Mouse (Mus musculus): ENCODE data around the gene Tas2r144. TPM values are rescaled to one million over a fixed set of nuclear protein-coding genes. Genes with fewer than 3 reads are reported as not detected.

The Tas2r144 gene
- polyA plus RNA-seq (2012; ENCODE audit: insufficient read depth, insufficient read length, missing spikeins) = not detected in 2 replicates

DNA sequence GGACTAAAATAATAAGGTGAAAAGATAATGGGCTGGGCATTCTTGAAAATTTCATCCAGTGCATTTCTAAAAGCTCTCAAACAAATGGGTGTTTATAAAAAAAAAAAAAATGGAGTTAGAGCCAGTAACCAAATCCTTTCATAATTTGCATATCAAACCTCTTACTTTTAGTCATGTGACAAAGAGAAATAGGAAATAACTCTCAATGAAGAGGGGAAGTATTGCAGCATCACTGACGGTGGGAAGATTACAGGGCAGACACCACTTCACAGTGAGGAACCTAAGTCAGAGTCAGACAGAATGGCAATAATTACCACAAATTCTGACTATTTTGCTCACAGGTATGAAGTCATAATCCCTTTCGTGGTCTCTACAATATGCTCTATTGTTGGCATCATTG lies at the start of gene Tas2r144:
TSS of gene Tas2r144 (plus strand) at position 301 of the 400 bp plus-strand sequence.
- Histone ChIP-seq H3K4me1 (ENCODE audit: control insufficient read depth, insufficient read depth, low read length) (no peaks in the 10 kb centered on the region), H3K27ac (ENCODE audit: insufficient read depth, low read depth, low read length) (no peak within 1 kb of the TSS), H3K4me3 (ENCODE audit: insufficient read depth, low read length) (no peak within 1 kb of the TSS)
- no peak for TF ChIP-seq CTCF (IDR thresholded peaks at IDR 0.05; ENCODE audit: low read depth, low read length)
- no peak for TF ChIP-seq POLR2A (IDR thresholded peaks at IDR 0.05; ENCODE audit: borderline replicate concordance, low read depth, low read length)

DNA sequence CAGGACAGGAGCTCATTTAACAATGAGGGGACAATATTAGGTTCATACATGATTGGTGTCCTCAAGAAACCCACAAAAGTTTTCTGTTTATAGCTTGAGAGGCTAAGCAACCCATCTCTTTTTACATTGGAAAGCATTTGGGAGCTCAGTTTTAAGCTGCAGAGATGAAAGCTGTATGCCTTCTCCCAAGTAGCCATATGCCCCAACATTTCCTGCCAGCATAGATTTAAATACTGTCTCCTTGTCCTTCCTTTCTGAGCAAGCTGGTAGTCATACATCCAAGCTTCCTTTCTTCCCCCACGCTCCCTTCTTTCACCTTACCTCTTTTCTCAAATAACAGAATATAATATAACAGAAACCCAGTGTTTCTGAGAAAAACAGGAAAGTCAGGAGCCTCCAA lies 32.7 kb upstream of the Tas2r144 start:
- H3K27ac ChIP-seq (ENCODE audit: insufficient read depth, low read depth, low read length) = no peak overlapping the region
- H3K4me1 ChIP-seq (ENCODE audit: control insufficient read depth, insufficient read depth, low read length) = no peaks in the 10 kb centered on the region
- H3K4me3 ChIP-seq (ENCODE audit: insufficient read depth, low read length) = no peak overlapping the region
- no peak for TF ChIP-seq CTCF (IDR thresholded peaks at IDR 0.05; ENCODE audit: low read depth, low read length)
- no peak for TF ChIP-seq POLR2A (IDR thresholded peaks at IDR 0.05; ENCODE audit: borderline replicate concordance, low read depth, low read length)

DNA sequence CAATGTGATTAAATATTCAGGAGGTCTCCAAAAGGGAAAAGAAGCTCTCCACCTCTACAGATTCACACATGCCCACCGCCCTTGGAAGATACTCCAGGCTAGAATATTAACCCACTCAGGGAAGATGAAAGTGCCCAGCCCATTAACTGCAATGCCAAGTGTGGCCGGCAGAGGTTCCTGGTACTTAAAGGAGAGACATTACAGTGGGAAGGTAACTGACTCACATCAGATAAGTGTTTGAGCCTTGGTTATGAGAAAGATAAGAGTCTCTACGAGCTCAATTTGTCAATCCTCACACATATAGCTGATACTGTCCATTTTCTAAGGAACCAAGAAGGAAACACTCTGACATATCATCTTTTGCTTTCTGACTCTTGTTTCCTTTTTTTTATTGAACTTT lies 28.9 kb upstream of the Tas2r144 start:
- no peaks in the 10 kb centered on the region for H3K4me1 ChIP-seq (ENCODE audit: control insufficient read depth, insufficient read depth, low read length)
- no peak overlapping the region for H3K27ac ChIP-seq (ENCODE audit: insufficient read depth, low read depth, low read length)
- no peak for TF ChIP-seq POLR2A (IDR thresholded peaks at IDR 0.05; ENCODE audit: borderline replicate concordance, low read depth, low read length)
- TF ChIP-seq CTCF (IDR thresholded peaks at IDR 0.05; ENCODE audit: low read depth, low read length) = no peak
- no peak overlapping the region for H3K4me3 ChIP-seq (ENCODE audit: insufficient read depth, low read length)

DNA sequence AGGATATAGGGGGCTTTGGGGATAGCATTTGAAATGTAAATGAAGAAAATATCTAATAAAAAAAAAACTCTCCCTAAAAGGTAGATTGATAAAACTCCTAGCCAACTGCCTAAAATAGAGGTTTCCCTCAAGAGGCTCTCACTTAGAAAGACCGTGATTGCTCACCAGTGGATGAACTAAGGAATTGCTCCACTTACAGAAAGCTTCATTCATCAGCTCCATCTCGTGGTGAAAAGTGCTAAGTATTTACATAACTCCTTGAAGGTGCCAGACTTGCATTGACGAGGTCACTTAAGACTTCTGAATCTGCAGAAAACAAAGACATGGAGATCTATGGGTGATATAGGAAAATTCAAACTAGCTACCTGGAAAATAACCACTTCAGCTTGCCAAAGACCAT lies 17.4 kb upstream of the Tas2r144 start:
- TF ChIP-seq POLR2A (IDR thresholded peaks at IDR 0.05; ENCODE audit: borderline replicate concordance, low read depth, low read length) = no peak
- TF ChIP-seq CTCF (IDR thresholded peaks at IDR 0.05; ENCODE audit: low read depth, low read length) = no peak
- H3K27ac ChIP-seq (ENCODE audit: insufficient read depth, low read depth, low read length) = no peak overlapping the region
- no peak overlapping the region for H3K4me3 ChIP-seq (ENCODE audit: insufficient read depth, low read length)
- no peaks in the 10 kb centered on the region for H3K4me1 ChIP-seq (ENCODE audit: control insufficient read depth, insufficient read depth, low read length)

DNA sequence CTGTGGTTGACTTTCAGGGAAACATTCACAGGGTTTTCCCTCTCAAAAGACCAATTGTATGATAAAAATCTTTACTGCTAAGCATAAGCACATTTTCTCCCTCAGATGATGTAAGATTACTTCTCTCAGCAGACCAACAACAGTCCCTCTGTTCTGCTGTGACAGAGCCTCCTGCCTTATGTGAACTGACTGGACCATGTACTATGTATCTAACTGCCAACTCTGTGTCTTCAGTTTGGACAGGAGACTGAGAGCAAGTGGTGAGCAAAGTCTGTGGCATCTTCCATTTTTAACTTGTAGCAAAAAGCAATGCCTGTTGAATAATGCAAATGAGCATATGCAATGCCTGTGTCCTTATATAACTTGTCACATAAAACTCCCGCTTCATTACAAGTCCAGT lies 15.6 kb upstream of the Tas2r144 start:
- TF ChIP-seq CTCF (IDR thresholded peaks at IDR 0.05; ENCODE audit: low read depth, low read length) (no peak), POLR2A (IDR thresholded peaks at IDR 0.05; ENCODE audit: borderline replicate concordance, low read depth, low read length) (no peak)
- Histone ChIP-seq H3K4me3 (ENCODE audit: insufficient read depth, low read length) (no peak overlapping the region), H3K27ac (ENCODE audit: insufficient read depth, low read depth, low read length) (no peak overlapping the region), H3K4me1 (ENCODE audit: control insufficient read depth, insufficient read depth, low read length) (no peaks in the 10 kb centered on the region)

DNA sequence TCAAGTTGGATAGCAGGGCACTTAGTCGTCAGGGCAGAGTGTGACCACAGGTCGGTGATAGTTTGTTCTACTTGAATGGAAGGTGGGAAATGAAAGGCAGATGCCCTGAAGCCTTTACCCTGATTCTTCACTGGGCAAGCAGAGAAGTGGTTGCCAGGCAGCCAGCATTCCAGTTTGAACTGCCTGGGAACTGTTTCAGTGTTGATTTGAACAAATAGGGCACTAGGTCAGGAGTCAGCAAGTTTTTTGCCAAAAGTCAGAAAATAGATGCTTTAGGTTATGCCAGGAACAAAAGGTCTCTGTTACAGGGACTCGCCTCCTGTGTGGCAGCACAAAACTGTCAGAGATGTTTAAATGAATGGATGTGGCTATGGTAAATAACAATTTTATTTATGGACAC lies 7.2 kb downstream of the Tas2r144 start:
- Histone ChIP-seq H3K4me3 (ENCODE audit: insufficient read depth, low read length) (no peak overlapping the region), H3K4me1 (ENCODE audit: control insufficient read depth, insufficient read depth, low read length) (no peaks in the 10 kb centered on the region), H3K27ac (ENCODE audit: insufficient read depth, low read depth, low read length) (no peak overlapping the region)
- TF ChIP-seq POLR2A (IDR thresholded peaks at IDR 0.05; ENCODE audit: borderline replicate concordance, low read depth, low read length) (no peak), CTCF (IDR thresholded peaks at IDR 0.05; ENCODE audit: low read depth, low read length) (no peak)

DNA sequence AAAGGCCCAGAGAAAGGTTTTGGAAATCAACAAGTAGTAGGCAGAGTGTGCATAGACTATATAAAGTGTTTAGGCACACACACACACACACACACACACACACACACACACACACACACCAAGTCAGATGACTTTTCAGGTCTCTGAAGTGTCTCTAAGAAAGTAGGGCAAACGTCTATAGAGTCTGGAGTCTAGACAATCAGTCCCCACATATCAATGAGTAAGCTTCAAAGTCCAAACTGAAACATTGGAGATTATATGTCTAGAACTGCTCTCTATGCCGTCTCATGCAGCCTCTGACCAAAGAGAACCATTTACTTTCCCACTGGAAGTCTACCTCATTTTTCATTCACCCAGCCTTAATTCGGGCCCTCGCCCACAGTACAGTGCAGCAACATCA lies 9.9 kb downstream of the Tas2r144 start:
- H3K4me1 ChIP-seq (ENCODE audit: control insufficient read depth, insufficient read depth, low read length) = no peaks in the 10 kb centered on the region

DNA sequence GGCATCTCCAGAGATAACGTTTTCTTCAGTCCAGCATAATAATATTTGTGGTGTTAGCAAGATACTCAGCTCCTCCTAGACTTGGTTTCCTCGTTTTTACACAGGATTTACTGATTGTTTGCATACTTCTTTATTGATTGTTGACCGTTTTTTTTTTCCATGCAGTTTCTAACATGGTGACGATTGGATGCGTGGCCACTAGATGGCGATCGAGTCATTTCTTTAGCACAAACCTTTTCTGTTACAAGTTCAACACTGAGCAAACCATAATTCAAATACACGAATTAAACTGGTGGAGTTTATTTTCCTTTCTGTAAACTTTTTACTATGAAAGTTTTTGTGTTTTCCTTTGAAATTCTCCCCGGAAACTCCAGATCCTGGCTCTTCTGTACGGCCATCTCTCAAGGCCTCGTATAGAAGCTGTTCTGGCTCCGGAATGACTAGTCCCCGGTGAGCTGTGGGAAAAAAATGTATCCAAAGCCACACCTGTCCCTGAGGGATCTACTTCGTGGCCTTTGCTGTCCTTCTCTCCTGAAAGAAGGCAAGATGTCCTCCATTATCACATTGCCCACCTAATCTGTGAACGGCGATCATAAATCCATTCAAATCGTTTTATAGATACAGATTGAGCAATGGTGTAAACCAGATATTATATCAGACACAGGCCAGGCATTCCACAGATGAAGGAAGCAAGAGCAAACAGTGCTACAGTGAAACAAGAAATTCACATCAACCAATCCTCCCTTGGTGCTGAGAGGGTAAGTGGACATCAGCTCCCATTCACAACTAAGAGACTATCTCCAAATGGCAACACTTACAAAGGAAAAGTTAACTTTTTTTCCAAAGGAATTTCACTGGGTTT lies 12.3 kb downstream of the Tas2r144 start:
- no peak overlapping the region for H3K27ac ChIP-seq (ENCODE audit: insufficient read depth, low read depth, low read length)
- no peak for TF ChIP-seq POLR2A (IDR thresholded peaks at IDR 0.05; ENCODE audit: borderline replicate concordance, low read depth, low read length)
- no peak for TF ChIP-seq CTCF (IDR thresholded peaks at IDR 0.05; ENCODE audit: low read depth, low read length)
- H3K4me3 ChIP-seq (ENCODE audit: insufficient read depth, low read length) = no peak overlapping the region

More for the DNA sequence above, 9.9 kb downstream of the Tas2r144 start:
- H3K27ac ChIP-seq (ENCODE audit: insufficient read depth, low read depth, low read length) = no peak overlapping the region
- no peak overlapping the region for H3K4me3 ChIP-seq (ENCODE audit: insufficient read depth, low read length)
- TF ChIP-seq CTCF (IDR thresholded peaks at IDR 0.05; ENCODE audit: low read depth, low read length) (no peak), POLR2A (IDR thresholded peaks at IDR 0.05; ENCODE audit: borderline replicate concordance, low read depth, low read length) (no peak)

DNA sequence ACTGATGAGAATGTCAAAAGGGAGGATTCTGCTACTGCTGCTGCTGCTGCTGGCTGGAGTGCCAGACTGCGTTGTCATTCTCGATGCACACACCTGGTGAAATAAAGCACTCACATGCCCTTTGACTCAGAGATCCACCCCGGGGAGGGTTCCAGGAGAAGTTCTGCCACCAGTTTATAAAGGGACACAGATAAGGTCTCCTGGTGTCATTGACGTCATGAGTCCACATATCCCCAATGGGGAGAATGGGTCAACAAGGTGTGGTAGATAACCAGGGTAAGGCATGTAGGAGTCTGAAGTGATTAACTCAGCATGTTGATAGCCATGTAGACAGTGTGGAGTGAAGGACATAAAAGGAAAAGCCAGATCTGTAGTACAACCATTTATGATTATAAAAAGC lies 14.5 kb downstream of the Tas2r144 start:
- H3K27ac ChIP-seq (ENCODE audit: insufficient read depth, low read depth, low read length) = no peak overlapping the region
- TF ChIP-seq POLR2A (IDR thresholded peaks at IDR 0.05; ENCODE audit: borderline replicate concordance, low read depth, low read length) = no peak
- TF ChIP-seq CTCF (IDR thresholded peaks at IDR 0.05; ENCODE audit: low read depth, low read length) = no peak
- no peaks in the 10 kb centered on the region for H3K4me1 ChIP-seq (ENCODE audit: control insufficient read depth, insufficient read depth, low read length)
- H3K4me3 ChIP-seq (ENCODE audit: insufficient read depth, low read length) = no peak overlapping the region

More for the DNA sequence above, 12.3 kb downstream of the Tas2r144 start:
- H3K4me1 ChIP-seq (ENCODE audit: control insufficient read depth, insufficient read depth, low read length) = no peaks in the 10 kb centered on the region

DNA sequence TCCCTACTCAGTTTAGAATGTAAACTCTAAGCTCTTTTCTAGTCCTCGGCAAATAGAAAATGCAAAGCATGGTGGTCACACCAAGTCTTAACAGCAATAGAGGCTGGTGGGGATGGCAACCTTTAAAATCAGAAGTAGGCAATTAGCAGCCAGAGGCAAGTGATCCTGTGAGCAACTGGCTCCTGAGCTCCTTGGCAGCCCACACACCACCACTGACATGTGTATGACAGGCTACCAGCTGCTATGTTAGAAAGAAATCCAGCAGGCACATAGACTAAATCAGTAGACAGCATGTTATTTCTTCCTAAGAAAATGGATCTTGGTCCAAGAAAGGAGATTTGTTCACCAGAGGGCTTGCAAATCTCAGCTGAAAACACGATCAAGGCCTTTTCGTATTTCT lies 16.1 kb downstream of the Tas2r144 start:
- no peak overlapping the region for H3K27ac ChIP-seq (ENCODE audit: insufficient read depth, low read depth, low read length)
- TF ChIP-seq CTCF (IDR thresholded peaks at IDR 0.05; ENCODE audit: low read depth, low read length) (no peak), POLR2A (IDR thresholded peaks at IDR 0.05; ENCODE audit: borderline replicate concordance, low read depth, low read length) (no peak)
- no peak overlapping the region for H3K4me3 ChIP-seq (ENCODE audit: insufficient read depth, low read length)
- no peaks in the 10 kb centered on the region for H3K4me1 ChIP-seq (ENCODE audit: control insufficient read depth, insufficient read depth, low read length)
